Mouse (Mus musculus): ENCODE results near the gene Wdr43.

DNA sequence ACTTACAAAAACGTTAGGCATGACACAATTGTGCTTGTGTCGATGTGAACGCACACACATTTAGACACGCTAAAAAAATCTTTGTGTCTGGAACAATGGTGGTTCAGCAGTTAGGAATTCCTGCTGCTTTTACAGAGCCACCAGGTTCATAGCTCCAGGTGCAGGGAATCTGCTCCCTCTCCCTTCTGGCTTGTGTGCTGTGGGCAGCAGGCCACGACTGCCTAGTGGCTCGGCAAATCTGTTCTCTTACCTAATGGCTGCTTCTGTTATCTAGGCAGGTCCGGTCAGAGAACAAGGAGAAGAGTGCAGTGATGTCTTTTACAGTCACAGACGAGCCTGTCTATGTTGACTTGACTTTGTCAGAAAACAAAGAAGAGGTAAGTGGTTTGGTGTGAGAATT, 17.7 kb downstream of the Wdr43 start:
- TF ChIP-seq RCOR1 (conservative IDR thresholded peaks at IDR 0.05; ENCODE audit: low read depth, low read length) (no peak), EP300 (IDR thresholded peaks at IDR 0.05; ENCODE audit: low read length) (no peak), MXI1 (IDR thresholded peaks at IDR 0.05; ENCODE audit: low read depth, low read length) (no peak), CTCF (conservative IDR thresholded peaks at IDR 0.05 in 1 of 2, IDR thresholded peaks at IDR 0.05 in 1 of 2; ENCODE audit: low read depth in 2 of 2, low read length in 2 of 2) (no peak), ZNF384 (IDR thresholded peaks at IDR 0.05; ENCODE audit: low read depth, low read length) (no peak), HCFC1 (IDR thresholded peaks at IDR 0.05; ENCODE audit: low read depth, low read length) (no peak), ZMIZ1 (IDR thresholded peaks at IDR 0.05; ENCODE audit: low read depth, low read length) (no peak), POLR2A (IDR thresholded peaks at IDR 0.05; ENCODE audit: low read depth, low read length) (0 out of 2 replicates have a peak, but pooled peaks have one; percentile 11)
